Mouse (Mus musculus) layer of hippocampus, adult 2 months (tissue): ENCODE results near the gene Rubcnl. TPM values are rescaled to one million over a fixed set of nuclear protein-coding genes. Genes with fewer than 3 reads are reported as not detected.

ENCODE experiments used
- DNase-seq, 2 experiments: peaks; one replicate each; pipeline ENCODE4 v3.0.0; 2022; ENCODE audit warnings: low spot score in 2 of 2
- H3K27ac ChIP-seq: fragments of 200-600 bp; 2 replicates; pipeline ENCODE4 v1.8.1; 2022
- H3K4me3 ChIP-seq: fragments of 200-600 bp; 2 replicates; pipeline ENCODE4 v1.8.1; 2022; ENCODE audit warnings: mild to moderate bottlenecking
- CTCF ChIP-seq: fragments of 200-600 bp; conservative IDR thresholded peaks from 2 replicates; pipeline ENCODE4 v1.8.1; 2022; ENCODE audit warnings: antibody characterized with exemption, mild to moderate bottlenecking, moderate library complexity
- total RNA-seq, 2 experiments: library from RNA; stranded (reverse); gene quantifications; 2 replicates each; pipeline ENCODE4 v1.2.3; 2021

The Rubcnl gene
- total RNA-seq, 2 experiments from 2014 or later = 1.4 TPM

- no peak for TF ChIP-seq CTCF
- Histone ChIP-seq H3K4me3 (no peak overlapping the region), H3K27ac (no peak overlapping the region)
- DNase-seq = no peak
Observed at GRCm38 (mm10) chr14:75064520-75064919, 48.7 kb downstream of the Rubcnl start.

DNA sequence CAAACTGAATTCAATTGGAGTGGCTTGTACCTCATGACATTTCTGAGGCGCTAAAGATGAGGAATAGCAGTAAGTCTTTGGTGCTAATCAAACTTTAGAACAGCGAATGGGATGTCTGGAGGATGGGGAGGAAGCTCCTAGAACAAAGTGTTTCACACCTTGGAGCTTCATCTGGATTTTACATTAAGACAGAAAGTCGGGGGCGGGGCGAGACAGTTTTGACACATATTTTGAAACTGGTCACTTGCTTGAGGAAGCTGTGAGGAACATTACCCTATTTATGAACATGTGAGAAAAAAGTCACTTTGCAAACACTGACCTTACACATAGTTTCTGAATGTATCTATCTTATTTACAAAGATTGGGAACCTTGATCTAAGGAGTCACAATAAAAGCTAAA lies 49.4 kb downstream of the Rubcnl start:
- no peak overlapping the region for H3K4me3 ChIP-seq
- TF ChIP-seq CTCF = no peak
- no peak overlapping the region for H3K27ac ChIP-seq
- no peak for DNase-seq

- no peak overlapping the region for H3K27ac ChIP-seq
- no peak for DNase-seq
- no peak overlapping the region for H3K4me3 ChIP-seq
- no peak for TF ChIP-seq CTCF
Observed at GRCm38 (mm10) chr14:75068430-75069112, 52.7 kb downstream of the Rubcnl start.

DNA sequence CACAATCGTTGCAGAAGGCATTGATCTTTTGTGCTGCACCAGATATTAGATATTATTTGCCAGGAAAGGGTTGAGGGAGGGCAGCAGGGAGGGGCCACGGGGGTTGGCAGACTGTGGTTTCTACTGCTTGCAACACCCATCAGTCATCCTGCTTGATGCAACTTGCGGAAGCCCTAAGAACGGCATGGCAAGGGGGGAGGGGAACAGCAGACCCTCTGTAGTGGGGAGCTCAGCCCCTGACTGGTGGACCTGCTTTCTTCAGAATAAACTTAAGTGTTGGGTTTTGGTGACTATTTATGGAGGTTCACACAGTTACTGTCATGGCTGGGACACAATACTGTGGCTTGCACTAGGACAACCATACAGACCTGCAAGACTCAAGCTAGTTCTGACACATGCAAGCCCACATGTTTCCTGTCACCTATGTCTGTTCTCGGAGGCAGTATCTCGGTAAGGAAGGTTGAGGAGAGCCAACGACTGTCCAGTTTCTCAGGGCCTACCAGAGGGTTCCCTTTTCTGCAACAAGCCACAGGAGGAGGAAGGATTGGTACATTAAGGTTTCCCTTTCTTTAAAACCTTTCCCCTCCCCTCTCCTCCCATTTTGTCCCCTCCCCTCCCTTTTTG lies 53.6 kb downstream of the Rubcnl start:
- no peak for DNase-seq
- no peak for TF ChIP-seq CTCF
- Histone ChIP-seq H3K27ac (no peak overlapping the region), H3K4me3 (no peak overlapping the region)

DNA sequence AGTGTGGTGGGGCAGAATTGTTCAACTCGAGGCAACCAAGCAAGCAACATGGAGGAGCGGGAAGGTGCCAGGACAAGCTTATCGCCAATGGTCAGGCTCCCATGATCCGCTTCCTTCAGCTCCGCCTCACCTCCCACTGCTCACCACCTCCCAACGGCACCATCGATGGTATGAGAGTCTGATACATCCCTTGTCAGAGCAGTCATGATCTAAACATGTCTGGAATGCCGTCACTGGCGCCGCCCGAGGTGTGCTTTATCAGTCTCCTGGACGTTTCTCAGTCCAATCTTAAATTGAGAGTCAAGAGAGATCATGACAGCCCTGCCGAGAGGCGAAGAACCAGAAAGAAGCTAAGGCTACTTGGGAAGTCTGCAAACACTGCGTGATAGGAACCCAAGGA lies 55.3 kb downstream of the Rubcnl start:
- no peak for TF ChIP-seq CTCF
- H3K4me3 ChIP-seq = no peak overlapping the region
- no peak for DNase-seq
- no peak overlapping the region for H3K27ac ChIP-seq

GRCm38 (mm10) chr14:75075299-75076180 lies 59.7 kb downstream of the Rubcnl start:
- DNase-seq = no peak
- Histone ChIP-seq H3K27ac (no peak overlapping the region), H3K4me3 (no peak overlapping the region)
- TF ChIP-seq CTCF = no peak

DNA sequence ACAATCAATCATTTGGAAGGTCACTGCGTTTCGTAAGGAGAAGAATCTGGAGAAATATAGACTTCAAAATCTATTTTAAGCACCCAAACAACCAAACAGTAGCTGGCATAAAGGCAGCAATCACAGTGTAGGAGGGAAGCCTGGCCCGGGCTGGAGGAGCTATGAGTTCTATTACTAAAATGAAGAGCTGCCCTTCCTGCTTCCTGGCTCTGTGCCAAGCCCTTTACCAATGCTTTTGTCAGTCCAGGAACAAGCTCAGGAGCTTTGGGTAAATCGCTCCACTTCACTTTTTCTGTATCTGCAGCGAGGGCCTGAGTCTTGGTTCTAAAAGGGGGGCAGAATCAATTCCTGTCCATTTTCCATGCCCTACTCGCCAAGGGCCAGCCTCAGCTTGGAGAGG lies 62.1 kb downstream of the Rubcnl start:
- no peak for DNase-seq
- Histone ChIP-seq H3K27ac (no peak overlapping the region), H3K4me3 (no peak overlapping the region)
- no peak for TF ChIP-seq CTCF

Other genes starting within 250 kb of the Rubcnl start
- 10 to 100 TPM; 17.5 to 24.7 TPM for gene Lrch1, start 68.2 kb upstream of the Rubcnl start, total RNA-seq
- not detected for gene Lrrc63, start 114.9 kb downstream of the Rubcnl start, total RNA-seq
- 1 to 10 TPM; 6.6 to 8.8 TPM for gene Lcp1, start 115.1 kb downstream of the Rubcnl start, total RNA-seq
- not detected for gene Cpb2, start 226.3 kb downstream of the Rubcnl start, total RNA-seq